Mouse (Mus musculus) midbrain, embryonic 14.5 days (tissue): Measurements from ENCODE around the gene Gls. TPM values are rescaled to one million over a fixed set of nuclear protein-coding genes. Genes with fewer than 3 reads are reported as not detected.
A peak's percentile ranks its signal among the peaks of the same experiment; 100 is the strongest.

Source experiments
- ATAC-seq: fragments of 200-750 bp; cut with Nextera tagmentation; 2 replicates; pipeline ENCODE4 v1.8.0; 2017; ENCODE audit warnings: moderate number of reproducible peaks, moderate library complexity; ENCODE audit not compliant: low FRiP score, low TSS enrichment
- DNase-seq: peaks from one replicate; pipeline ENCODE4 v3.0.0-alpha.2; 2015
- H3K27ac ChIP-seq: fragments of 300-500 bp; sonication (generic); replicated peaks from 2 replicates; pipeline ENCODE4 v1.5.1; 2014; ENCODE audit warnings: mild to moderate bottlenecking, low read depth, low read length, moderate library complexity
- H3K27me3 ChIP-seq: fragments of 300-500 bp; sonication (generic); 2 replicates; pipeline ENCODE4 v1.6.1; 2014; ENCODE audit warnings: low read length, control low read depth, mixed read lengths; ENCODE audit not compliant: control insufficient read depth, insufficient read depth
- H3K36me3 ChIP-seq: fragments of 300-500 bp; sonication (generic); 2 replicates; pipeline ENCODE4 v1.6.1; 2014; ENCODE audit warnings: low read length, control low read depth; ENCODE audit not compliant: control insufficient read depth, insufficient read depth
- H3K4me1 ChIP-seq: fragments of 300-500 bp; sonication (generic); 2 replicates; pipeline ENCODE4 v1.6.1; 2014; ENCODE audit warnings: mild to moderate bottlenecking, antibody characterized with exemption, low read length, control low read depth; ENCODE audit not compliant: control insufficient read depth, insufficient read depth
- H3K4me2 ChIP-seq: fragments of 300-500 bp; sonication (generic); 2 replicates; pipeline ENCODE4 v1.6.1; 2014; ENCODE audit warnings: mild to moderate bottlenecking, low read length, moderate library complexity
- H3K4me3 ChIP-seq: fragments of 300-500 bp; sonication (generic); replicated peaks from 2 replicates; pipeline ENCODE4 v1.5.1; 2014; ENCODE audit warnings: low read depth, low read length
- H3K9ac ChIP-seq: fragments of 300-500 bp; sonication (generic); replicated peaks from 2 replicates; pipeline ENCODE4 v1.6.1; 2014; ENCODE audit warnings: mild to moderate bottlenecking, low read length, moderate library complexity
- H3K9me3 ChIP-seq: fragments of 300-500 bp; sonication (generic); 2 replicates; pipeline ENCODE4 v1.6.1; 2016; ENCODE audit warnings: low read length, control low read depth, mixed read lengths; ENCODE audit not compliant: control insufficient read depth
- WGBS: fragments of 180-500 bp; shearing (Covaris S2); extraction: QIAGEN DNeasy Blood & Tissue Kit; methylation state at CpG from one replicate; pipeline ENCODE4 v1.1.7; 2014; 5-methylcytosine and 5-hydroxymethylcytosine counted together
- polyA plus RNA-seq: library from polyadenylated mRNA; unstranded; fragments of >200 nt; fragmentation: Nextera tagmentation; extraction: Ambion mirVana; gene quantifications from 2 replicates; pipeline ENCODE4 v1.2.1, GENCODE M21; 2014

Gene Gls
- polyA plus RNA-seq, 1 experiment from 2014 or later: 67.1 TPM

DNA sequence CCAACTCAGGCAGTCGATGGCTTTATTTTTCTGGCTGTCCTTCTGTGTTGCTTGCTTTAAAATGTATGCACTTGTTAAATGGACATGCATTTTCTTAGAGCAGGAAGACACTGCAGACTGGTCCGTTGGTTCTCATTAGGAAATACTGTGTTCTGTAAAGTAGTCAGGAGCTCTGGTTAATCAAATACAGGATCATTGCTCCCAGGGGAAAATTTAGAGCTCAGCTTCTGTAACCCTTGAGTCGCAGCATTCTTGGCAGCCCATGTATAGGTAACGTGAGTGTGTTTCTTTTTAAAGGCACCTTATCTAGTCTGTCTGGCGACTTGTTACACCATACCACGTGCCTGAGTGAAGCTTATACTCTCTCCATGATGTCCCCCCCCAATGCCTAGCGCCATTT, 84.9 kb downstream of the Gls start:
- no peak overlapping the region for H3K9ac ChIP-seq
- peaks cover 4% of the 10 kb centered on the region; the same call in 1 of the 2 replicates for H3K4me1 ChIP-seq
- H3K36me3 ChIP-seq: no peaks in the 10 kb centered on the region
- no peaks in the 10 kb centered on the region for H3K9me3 ChIP-seq
- H3K27me3 ChIP-seq: no peaks in the 10 kb centered on the region
- no peak for ATAC-seq
- H3K4me2 ChIP-seq: no peak overlapping the region
- H3K4me3 ChIP-seq: no peak overlapping the region
- no peak for DNase-seq
- no peak overlapping the region for H3K27ac ChIP-seq
- 77% methylated on average over 7 of the region's 7 CpGs for WGBS

DNA sequence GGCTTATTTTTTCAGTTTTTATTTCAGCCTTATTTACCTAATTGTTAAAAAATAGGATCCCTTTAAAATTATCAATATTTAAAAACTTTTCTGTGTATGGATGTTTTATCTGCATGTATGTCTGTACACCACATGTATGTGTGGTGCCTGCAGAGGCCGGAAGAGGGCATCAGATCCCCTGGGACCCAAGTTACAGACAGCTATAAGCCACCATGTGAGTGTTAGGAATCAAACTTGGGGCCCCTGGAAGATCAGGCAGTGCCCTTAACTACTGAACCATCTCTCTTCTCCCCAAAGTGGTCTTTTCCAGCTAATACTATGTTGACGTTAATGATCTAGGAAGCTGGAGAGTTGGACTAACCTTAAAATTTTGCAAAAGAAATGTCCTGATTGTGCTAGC, 85.6 kb downstream of the Gls start:
- no peak overlapping the region for H3K9ac ChIP-seq
- H3K4me1 ChIP-seq: peaks cover 4% of the 10 kb centered on the region; the same call in 1 of the 2 replicates
- H3K4me2 ChIP-seq: no peak overlapping the region
- no peak overlapping the region for H3K27ac ChIP-seq
- no peaks in the 10 kb centered on the region for H3K36me3 ChIP-seq
- no peak overlapping the region for H3K4me3 ChIP-seq
- H3K9me3 ChIP-seq: no peaks in the 10 kb centered on the region
- WGBS: 89% methylated on average over 2 of the region's 2 CpGs
- H3K27me3 ChIP-seq: no peaks in the 10 kb centered on the region
- ATAC-seq (no peak), DNase-seq (no peak)

DNA sequence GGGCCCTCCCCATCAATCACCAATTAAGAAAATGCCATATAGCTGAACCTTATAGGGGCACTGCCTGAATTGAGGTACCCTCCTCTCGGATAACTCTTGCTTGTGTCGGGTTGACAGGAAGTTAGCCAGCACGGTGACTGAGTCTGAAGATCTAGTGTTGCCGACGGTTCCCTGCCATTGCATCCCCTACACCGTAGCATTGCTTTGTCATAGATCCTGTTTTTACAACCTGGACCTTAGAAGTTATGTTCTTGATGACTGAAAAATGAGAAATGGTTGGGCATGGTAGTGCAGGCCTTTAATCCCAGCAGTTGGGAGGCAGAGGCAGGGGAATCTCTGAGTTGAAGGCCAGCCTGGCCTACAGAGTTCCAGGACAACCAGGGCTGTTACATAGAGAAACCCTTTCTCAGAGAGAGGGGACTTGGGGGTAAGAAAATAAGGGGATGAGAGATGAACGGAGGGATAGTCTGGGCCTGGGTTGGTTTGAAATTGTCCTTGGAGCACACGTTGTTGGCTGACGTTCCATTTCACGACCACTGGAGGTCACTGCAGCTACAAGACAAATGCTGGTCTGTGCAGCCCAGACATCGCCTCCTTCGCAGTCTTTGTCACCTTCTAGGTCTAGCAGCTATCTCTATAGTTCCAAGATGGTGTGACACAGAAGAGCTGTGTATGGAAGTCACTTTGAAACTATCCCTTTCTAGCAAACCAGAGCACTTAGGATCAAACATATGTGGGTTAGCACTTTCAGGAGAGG, 86.6 kb downstream of the Gls start:
- 57% methylated on average over 12 of the region's 12 CpGs for WGBS
- peaks cover 4% of the 10 kb centered on the region; the same call in 1 of the 2 replicates for H3K4me1 ChIP-seq
- H3K4me3 ChIP-seq: no peak overlapping the region
- H3K36me3 ChIP-seq: no peaks in the 10 kb centered on the region
- no peak overlapping the region for H3K9ac ChIP-seq
- no peaks in the 10 kb centered on the region for H3K9me3 ChIP-seq
- no peak overlapping the region for H3K27ac ChIP-seq
- DNase-seq: peak; percentile 91
- no peak overlapping the region for H3K4me2 ChIP-seq
- ATAC-seq: peak; percentile 78
- H3K27me3 ChIP-seq: no peaks in the 10 kb centered on the region

DNA sequence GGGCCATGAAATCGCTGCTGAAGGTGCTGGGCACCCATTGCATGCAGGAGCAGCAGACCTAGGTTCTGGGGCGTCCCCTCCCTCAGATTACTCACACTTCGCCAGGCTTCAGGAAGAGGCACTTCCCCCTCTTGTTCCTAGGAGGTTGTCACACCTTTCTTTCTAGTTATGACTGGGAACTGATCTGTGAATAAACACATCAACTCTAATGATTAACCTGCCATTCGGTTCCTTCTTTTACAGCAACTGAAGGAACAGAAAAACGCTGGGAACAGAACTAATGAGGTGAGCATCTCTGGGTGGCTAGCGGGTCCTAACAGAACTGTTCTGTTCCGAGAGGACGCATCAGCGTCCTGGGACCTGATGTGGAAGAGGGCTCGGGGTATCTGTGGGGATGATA, 88.1 kb downstream of the Gls start:
- no peak for ATAC-seq
- no peaks in the 10 kb centered on the region for H3K4me1 ChIP-seq
- no peak for DNase-seq
- no peak overlapping the region for H3K27ac ChIP-seq
- H3K36me3 ChIP-seq: no peaks in the 10 kb centered on the region
- H3K4me3 ChIP-seq: no peak overlapping the region
- no peak overlapping the region for H3K4me2 ChIP-seq
- no peaks in the 10 kb centered on the region for H3K27me3 ChIP-seq
- H3K9ac ChIP-seq: no peak overlapping the region
- 87% methylated on average over 10 of the region's 10 CpGs for WGBS
- no peaks in the 10 kb centered on the region for H3K9me3 ChIP-seq

DNA sequence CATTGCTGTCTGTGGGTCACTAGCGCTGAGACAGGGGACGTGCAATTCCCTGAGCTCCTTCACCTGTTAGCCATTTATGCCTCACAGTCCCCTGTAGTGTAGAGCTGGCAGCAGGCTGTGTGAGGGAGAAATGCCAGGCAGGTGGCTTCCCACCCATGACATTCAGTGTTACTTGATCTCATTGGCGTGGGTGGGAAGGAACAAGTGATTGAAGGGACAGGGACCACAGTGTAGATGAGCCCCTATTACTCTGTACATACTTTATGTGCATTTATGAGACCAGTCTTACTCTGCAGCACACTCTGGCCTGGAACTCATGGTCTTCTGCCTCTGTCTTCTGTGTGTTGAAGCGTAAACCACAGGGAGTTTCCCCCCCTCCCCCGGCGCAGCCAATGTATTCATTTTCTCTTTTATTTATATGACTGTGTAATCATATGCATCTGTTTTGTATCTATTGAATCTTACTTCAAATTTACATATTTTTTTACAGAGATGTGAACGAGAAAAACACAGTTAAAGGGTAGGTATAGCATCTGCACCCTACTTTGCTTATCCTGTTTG, 89.4 kb downstream of the Gls start:
- ATAC-seq: no peak
- Histone ChIP-seq H3K27me3 (no peaks in the 10 kb centered on the region), H3K9ac (no peak overlapping the region), H3K36me3 (no peaks in the 10 kb centered on the region), H3K4me2 (no peak overlapping the region), H3K4me1 (no peaks in the 10 kb centered on the region), H3K4me3 (no peak overlapping the region), H3K9me3 (no peaks in the 10 kb centered on the region), H3K27ac (no peak overlapping the region)
- WGBS: 92% methylated on average over 7 of the region's 7 CpGs
- no peak for DNase-seq

DNA sequence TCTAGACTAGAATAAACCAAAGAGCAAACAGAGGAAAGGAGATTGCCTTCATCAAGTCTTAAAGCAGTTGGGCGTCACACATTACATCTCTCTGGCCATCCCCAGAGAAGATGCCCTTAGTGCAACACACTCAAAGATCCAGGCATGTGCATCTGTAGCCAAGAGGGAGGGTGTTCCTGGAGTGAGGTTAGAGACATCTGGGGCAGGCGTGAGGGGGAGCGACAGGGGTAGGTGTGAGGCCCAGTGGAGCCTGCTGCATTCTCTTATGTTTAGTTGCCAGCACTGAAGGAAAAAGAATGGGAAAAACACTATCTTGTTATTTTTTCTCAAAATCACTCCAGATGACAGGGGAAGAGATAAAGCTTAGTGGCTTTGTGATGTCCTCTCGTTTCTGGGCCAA, 89.8 kb downstream of the Gls start:
- ATAC-seq (no peak), DNase-seq (no peak)
- H3K4me2 ChIP-seq: no peak overlapping the region
- H3K27ac ChIP-seq: no peak overlapping the region
- no peaks in the 10 kb centered on the region for H3K27me3 ChIP-seq
- no peaks in the 10 kb centered on the region for H3K4me1 ChIP-seq
- WGBS: 86% methylated on average over 4 of the region's 4 CpGs
- no peaks in the 10 kb centered on the region for H3K36me3 ChIP-seq
- H3K9me3 ChIP-seq: no peaks in the 10 kb centered on the region
- no peak overlapping the region for H3K4me3 ChIP-seq
- no peak overlapping the region for H3K9ac ChIP-seq

DNA sequence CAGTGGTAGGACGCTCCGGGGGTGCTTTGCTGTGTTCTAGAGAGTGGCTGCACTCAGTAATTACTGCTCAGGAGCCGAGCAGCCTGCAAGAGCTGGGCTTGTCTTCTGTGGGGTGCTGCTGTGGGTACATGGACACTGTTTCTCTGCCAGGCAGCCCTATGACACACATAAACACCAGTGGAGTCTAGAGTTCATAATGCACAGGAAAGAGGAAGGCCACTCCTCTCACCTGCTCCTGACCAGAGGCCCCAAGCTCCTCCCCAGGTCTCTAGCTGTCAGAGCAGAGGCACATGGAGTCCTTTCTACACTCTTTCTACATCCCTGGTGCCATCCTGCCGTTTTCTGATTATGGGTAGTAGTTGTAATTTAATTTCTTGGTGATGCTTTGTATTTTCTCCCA, 90.9 kb downstream of the Gls start:
- Histone ChIP-seq H3K9ac (no peak overlapping the region), H3K9me3 (no peaks in the 10 kb centered on the region), H3K27ac (no peak overlapping the region), H3K4me1 (no peaks in the 10 kb centered on the region), H3K36me3 (no peaks in the 10 kb centered on the region), H3K4me3 (no peak overlapping the region), H3K4me2 (no peak overlapping the region), H3K27me3 (no peaks in the 10 kb centered on the region)
- DNase-seq (no peak), ATAC-seq (no peak)
- 86% methylated on average over 4 of the region's 4 CpGs for WGBS

DNA sequence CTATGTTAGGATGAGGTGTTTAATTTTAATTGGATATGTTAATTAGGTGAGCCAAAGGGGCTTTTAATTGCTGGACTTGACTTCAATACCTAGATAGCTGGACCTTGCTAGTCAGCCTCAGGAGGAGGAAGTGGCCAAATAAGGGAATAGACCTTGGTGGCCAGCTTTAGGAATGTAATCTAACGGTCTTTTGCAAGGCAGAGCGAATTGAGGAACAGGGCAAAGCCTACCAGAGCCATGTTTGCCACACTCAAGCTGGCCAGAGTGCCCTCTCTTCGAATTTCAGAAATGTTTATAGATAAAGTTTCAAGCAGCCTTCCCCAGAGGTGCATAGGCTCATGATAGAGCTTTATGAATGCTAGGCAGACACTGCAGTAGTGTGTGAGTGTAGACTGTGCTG, 91.5 kb downstream of the Gls start:
- Histone ChIP-seq H3K36me3 (no peaks in the 10 kb centered on the region), H3K9me3 (no peaks in the 10 kb centered on the region), H3K9ac (no peak overlapping the region), H3K27ac (no peak overlapping the region), H3K27me3 (no peaks in the 10 kb centered on the region), H3K4me3 (no peak overlapping the region), H3K4me1 (no peaks in the 10 kb centered on the region), H3K4me2 (no peak overlapping the region)
- WGBS: 79% methylated on average over 3 of the region's 3 CpGs
- no peak for ATAC-seq
- DNase-seq: no peak

DNA sequence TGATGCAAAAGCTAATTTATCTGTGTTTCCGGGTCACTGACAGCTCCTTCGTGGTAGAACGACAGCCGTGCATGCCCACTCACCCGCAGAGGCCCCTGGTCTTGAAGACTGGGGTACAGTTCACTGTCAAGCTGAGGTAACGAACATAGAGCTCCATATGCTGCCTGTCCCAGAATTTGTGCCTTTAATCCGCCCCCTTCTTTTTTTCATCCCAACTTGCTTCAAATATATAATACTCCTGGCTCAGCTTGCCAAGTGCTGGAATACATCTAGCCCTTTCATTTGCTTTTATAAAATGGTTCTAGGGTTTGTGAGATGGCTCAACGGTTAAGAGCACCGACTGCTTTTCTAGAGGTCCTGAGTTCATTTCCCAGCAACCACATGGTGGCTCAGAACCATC, 92.5 kb downstream of the Gls start:
- H3K36me3 ChIP-seq: 0 out of 2 replicates have a peak, but pooled peaks cover 2% of the 10 kb centered on the region
- WGBS: 89% methylated on average over 9 of the region's 9 CpGs
- no peak for DNase-seq

More for the DNA sequence above, 92.5 kb downstream of the Gls start:
- H3K9me3 ChIP-seq: no peaks in the 10 kb centered on the region
- no peak overlapping the region for H3K9ac ChIP-seq
- H3K4me2 ChIP-seq: no peak overlapping the region
- no peaks in the 10 kb centered on the region for H3K27me3 ChIP-seq
- ATAC-seq: no peak
- H3K4me3 ChIP-seq: no peak overlapping the region
- no peak overlapping the region for H3K27ac ChIP-seq
- H3K4me1 ChIP-seq: no peaks in the 10 kb centered on the region
